Mouse (Mus musculus): Measurements from ENCODE around the gene Il10ra.
A peak's percentile ranks its signal among the peaks of the same experiment; 100 is the strongest.

The Il10ra gene

DNA sequence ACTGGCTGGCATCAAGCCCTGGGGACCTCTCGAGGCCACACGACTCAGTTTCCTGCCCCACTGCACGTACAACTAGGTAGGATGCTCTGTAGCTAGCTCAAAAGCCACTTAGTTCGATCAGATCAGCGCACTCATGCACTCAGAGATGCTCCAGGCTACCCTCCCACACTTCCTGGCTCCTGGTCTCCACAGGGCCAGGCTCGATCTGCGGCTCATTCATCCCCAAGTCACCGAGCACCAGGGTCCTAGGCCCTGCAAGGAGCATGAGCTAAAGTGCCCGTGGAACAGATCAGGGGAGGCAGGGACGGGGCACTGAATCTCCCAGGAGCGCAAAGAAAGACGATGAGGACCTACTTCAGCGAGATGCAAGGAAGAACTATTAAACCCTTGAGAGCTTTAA is 9.9 kb downstream of the Il10ra start:
- DNase-seq (ENCODE audit: low read depth): no peak

DNA sequence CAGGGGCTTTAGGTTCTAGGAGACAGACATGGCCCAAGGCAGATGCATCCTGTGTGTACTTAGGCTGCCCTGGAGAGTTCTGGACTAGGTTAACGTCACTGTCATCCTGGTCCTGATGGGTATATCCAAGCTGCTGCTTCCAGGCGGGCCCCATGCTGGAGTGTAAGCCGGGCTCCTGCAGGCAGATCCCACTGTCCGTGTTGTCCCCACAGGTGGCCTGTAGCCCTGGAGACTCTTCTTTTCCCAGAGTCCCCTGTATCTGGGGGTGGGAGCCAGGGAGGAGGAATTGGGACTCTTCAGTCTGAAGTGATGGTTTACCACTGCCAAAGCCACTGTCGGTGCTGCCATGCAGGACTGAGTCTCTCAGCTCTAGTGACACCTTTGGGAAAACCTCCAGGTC is 13.0 kb downstream of the Il10ra start:
- DNase-seq (ENCODE audit: low read depth): no peak

DNA sequence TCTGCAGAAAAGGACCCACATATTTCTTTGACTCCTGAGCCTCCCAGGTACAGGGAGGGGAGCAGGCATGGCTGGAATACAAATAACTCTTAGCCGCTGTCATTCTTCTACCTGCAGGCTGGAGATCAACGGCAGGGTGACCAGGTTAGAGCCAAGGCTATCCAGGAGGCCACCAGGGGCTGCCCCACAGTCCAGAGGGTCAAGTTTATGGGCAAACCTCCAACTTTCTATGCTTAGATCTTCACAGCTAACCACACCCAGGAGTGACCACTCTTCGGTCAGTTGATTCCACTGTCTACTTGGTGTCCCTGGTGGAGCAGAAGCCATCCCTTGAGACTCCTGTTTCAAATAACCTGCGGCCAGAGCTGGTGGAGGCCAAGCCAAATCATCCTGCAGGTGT is 13.5 kb downstream of the Il10ra start:
- DNase-seq (ENCODE audit: low read depth): no peak

DNA sequence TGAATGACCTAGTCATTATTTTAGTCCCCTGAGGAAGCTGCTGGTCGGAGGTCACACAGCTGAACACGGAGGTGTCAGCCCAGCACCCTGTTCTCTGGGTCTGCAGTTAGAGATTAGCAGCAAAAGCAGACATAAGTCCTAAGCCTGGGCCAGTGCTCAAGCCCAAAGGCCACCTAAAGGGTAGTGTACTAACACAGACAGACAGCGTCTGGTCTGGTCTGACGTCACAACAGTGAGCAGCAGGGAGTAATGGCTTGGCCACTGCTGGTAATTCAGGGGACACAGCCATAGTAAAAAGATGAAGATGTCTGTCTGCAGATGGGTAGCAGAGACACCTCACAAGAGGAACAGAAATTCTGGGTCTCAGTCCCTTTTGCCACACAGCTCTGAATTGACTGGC is 14.3 kb downstream of the Il10ra start:
- DNase-seq (ENCODE audit: low read depth): no peak

DNA sequence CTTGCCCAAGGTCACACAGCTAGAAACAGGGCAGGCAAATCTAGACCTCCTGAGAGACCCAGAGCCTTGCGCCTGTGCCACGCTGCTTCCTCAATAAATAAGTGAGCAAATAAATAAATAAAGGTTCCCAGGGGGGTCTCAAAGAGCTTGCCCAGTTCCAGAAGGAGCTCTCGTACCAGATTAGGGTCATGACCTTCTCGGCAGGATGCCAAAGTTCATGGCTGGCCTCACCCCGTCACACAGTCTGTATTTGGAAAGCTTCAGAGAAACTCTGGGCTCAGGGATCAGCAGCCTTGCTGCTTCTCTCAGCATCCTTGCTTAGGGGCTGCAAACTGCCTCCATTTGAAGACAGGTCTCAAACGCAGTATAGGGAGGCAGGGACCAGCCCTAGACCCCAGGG is 14.9 kb downstream of the Il10ra start:
- DNase-seq (ENCODE audit: low read depth): no peak

DNA sequence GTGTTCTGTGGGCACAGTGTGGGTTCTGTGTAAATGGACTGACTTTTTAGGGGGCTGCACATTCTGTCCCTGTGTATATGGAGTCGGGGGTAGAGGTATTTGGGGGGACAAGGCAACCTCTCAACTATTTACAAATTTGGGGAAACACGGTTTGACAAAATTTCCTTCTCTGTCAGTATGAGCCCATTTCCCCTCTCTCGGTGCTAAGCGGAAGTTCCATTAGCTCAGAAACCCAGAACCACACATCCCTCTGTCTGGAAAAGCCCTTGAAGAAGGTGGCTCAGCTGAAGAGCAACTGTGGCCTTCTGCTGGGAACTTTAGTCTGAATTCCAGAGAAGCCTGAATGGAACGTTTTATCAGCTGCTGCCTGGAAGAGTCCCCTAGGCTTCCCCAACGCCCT is 16.6 kb downstream of the Il10ra start:
- no peak for DNase-seq (ENCODE audit: low read depth)

DNA sequence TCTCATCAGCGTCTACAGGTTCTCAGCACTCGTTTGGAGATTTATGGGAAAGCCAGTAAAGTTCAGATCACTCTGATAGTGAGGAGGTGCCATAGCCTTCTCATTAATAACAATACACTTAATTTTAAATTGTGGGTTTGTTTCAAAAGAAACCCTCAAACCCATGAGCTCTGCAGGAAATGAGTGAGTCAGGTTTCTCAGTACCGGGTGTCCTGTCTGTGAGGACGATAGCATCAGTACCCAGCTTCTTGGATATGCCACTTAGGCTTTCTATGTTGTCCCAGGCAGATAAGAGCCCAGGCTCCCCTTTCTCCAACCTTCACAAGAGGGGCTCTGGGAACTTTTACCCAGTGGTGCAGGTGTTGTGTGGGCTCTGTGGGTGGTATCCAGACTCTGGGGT is 17.0 kb downstream of the Il10ra start:
- DNase-seq (ENCODE audit: low read depth): no peak

DNA sequence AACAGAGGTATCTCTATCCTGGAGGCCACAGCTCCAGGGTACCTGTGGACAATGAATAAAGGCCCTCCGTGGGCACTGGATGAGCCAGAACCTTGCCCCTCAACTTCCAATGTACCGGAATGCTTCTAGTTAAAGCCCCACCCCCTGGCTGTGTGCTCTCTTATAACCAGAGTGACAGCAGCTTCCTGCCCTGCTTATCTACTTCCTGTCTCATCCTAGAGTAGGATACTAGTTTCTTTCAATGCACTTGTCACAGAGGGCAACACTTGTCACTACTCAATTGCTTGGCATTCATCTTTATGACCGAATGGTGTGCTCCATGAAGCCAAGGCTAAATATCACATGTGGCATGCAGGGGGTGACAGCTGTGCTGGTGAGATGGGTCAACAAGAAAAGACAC is 17.7 kb downstream of the Il10ra start:
- no peak for DNase-seq (ENCODE audit: low read depth)

DNA sequence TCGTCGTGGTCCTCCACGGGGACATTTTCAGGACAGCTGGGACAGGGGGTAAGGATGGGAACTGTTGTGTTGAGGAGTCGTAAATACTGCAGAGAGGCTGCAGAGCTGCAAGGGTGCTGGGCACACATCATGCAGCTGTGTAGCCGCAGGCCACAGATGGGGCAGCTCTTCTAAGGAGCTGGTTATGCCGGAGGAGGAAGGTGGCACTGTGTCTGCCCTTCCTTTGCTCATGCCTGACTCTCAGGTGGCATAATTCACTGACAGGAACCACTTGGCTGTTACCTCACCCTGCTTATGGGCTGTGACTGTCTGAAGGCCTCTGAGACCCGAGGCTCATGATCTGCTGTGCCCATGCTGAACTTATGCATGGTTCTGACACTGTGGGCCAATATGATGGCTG is 18.6 kb downstream of the Il10ra start:
- no peak for DNase-seq (ENCODE audit: low read depth)

DNA sequence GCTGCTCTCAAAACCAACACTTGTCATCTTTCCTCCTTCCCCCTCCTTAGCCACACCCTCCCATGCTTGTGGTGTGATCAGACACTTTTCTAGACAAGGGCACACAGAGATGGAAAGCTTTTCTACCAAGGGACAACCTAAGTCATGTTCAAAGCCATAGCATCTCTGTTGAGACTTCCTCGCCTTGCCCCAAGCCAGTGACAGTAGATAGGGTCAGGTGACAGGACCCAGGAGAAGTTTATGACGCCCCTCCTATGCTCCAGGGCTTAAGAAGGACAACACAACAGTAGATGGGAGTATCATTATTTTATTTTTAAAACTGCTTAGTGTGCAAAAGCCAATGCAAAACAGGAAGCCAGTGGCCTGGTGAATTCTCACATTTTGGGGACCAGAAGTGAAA is 21.4 kb downstream of the Il10ra start:
- no peak for DNase-seq (ENCODE audit: low read depth)

DNA sequence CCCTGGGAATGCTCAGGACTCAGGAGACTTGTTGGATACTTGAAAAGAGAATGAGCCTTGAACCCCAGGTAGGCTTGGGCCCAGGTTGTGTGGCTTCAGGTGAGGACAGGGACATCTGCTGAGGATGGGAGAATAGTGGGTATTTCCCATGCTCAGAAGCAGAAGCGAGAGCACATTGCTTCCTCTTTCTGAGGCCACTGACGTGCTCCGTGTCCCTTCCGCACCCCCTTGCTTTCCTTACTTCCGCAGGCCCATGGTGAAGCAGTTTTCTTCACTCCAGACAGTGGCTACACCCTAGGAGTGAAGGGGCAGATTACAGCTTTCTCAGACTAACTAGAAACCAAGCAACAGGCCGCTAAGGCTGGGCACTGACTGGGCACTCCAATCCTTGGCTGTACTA is 22.9 kb downstream of the Il10ra start:
- DNase-seq (ENCODE audit: low read depth): no peak

DNA sequence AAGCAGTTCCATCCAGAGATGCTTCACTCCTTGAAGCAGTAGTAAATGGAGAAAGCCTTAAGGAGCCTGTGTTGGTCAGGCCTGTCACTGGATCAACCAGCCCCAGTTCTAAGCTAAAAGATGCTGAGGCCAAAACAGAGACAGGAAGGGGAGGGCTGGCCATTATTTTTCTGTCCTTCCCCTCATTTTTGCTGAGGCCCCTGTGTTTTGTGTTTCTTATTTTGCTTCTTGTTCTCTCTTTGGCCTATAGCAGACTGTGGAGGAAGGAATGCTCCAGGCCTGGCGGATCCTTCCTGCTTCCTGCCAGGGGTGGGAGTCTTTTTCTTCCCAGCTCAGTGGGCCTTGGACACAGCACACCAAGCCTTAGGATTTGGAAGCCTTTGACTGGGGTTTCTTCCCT is 23.5 kb downstream of the Il10ra start:
- DNase-seq (ENCODE audit: low read depth): no peak

DNA sequence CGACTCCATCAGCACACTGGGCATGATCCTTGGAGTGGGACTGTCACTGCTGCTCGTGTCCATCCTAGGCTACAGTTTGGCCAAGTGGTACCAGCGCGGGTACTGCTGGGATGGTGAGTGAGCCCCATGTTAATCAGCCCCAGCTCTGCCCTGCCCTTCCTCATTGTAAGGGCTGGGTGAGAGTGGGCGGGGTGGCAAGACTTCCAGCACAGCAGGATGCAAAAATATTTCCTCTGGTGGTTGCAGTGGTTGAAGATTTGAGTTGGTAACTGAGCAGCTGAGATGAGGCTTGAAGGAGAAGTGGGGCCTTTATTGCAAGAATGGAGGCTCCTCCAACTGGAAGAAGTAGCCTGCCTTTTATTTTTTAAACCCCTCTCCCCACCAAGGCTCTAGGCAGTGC is 27.6 kb downstream of the Il10ra start:
- DNase-seq (ENCODE audit: low read depth): no peak

DNA sequence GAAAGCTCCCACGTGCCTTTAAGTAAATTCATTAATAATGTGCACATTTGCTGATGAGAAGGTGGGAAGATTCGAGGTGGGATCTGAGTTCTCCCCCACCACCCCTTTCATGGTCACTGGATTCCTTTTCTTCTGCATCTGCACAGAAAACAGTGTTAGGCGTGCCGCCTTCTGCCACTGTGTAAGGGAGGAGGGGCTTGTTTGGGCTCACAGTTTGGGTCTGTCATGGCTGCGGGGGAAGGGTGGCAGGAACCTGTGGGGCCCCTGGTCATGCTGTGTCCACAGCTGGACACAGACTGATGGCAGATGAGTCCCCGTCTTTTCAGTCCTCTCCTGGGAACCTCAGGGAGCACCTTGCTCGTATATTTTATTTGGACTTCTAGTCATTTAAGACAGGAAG is 32.2 kb downstream of the Il10ra start:
- no peak for DNase-seq (ENCODE audit: low read depth)

DNA sequence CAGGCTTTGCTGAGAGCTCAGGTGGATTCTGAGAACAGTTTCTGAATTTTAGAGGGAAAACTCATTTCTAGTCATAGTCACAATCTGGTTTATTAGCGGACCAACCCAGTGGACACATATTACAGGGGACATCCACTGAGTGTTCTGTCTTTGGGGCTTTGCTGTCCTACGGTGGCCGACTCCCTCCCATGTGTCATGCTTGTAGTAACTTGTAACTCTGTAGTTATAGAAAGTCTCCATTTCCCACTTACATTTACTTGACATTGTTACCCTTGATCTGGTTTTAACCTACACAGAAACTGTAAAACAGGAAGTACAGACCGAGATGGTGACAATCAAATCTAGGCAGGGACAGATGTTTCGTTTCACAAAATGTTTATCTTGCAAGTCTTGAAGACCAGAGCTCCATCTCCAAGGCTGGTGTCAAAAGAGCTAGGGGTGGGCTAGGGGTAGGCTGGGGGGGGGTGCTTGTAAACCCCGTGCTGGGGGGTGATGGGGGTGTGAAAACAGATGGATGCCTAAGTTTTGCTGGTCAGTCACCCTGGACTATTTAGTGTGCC is 33.2 kb downstream of the Il10ra start:
- DNase-seq (ENCODE audit: low read depth): no peak

DNA sequence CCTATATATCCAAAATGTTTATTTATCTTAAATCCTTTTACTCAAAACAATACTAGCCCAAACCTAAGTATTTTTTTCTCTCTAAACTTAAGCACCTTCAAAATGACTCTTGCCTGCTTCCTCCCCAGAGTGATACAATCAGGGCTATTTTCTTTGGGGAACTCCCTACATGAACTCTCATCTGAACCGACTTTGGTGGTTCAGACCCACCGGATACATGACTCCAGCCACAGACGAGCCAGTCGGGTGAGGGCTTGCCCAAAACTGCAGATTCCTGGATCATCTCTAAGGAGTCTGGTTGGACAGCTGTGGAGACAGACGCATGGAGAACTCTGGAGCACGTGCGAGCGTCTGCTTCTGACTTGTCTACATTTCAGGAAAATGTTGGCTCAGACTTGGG is 39.6 kb downstream of the Il10ra start:
- DNase-seq (ENCODE audit: low read depth): no peak

DNA sequence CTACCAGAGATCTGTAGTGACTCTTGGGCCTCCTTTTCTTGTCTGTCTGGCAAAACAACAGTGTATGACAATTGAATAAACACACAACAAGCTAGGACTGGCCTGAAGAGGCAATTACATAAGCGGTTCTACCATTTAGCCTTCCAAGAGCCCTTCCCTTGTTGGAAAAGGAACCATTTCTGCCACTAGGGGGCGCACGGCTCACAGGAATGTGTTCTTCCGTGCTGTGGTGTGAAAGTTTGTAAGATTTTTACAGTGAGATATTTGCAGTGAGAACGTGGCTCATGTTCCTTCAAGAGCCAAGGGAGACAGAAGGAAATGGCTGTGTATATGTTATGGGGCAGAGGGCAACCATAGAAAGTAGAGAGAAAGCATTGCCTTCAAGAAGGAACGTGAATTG is 47.4 kb downstream of the Il10ra start:
- peak; percentile 38 for DNase-seq (ENCODE audit: low read depth)

DNA sequence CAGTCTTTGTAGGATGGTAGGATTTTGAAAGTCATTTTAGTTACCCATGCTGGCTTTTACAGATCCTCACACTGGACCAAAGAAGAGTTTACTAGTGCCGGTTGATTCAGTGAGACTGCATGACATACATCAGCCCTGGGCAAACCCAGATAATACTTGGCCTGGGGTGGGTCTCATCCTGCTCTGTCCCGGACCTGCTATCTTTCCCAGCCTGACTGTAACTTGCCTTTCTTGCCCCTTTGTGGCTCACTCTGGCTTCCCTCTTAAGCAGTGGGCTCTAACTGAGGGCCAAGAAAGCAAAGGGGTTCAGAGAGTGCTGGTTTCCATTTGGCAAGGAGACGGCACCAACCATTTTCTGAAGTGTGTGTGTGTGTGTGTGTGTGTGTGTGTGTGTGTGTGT is 49.3 kb downstream of the Il10ra start:
- DNase-seq (ENCODE audit: low read depth): no peak

DNA sequence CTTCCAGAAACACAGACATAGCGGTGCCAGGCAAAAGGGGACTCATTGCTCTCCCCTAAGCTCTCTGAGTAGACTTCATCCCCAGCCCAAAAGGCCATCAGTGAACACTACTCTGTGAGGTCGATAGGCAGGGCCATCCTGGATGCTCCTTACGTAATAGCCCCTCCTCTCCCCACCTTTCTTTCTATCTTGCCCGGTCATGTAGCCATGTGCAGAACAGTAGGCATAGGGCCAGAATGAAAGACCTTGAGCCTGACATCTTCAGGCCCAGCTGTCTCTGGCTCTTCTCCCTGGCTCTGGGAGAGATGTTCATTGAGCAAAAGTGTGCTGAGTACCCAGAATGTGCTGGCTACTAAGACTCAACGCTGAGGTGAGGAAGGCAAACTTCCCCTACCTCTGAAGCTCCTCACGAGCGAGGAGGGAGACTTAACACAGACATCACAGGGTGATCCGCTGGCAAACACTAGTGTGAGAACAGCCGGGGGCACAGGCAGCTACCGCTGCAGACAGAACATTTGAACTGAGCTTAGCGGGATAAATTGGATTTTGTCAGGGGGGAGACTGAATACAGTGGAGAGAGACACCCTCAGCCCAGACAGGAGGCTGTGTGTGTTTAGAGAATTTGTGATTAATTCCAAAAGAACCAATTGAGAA is 53.3 kb downstream of the Il10ra start:
- DNase-seq (ENCODE audit: low read depth): no peak

DNA sequence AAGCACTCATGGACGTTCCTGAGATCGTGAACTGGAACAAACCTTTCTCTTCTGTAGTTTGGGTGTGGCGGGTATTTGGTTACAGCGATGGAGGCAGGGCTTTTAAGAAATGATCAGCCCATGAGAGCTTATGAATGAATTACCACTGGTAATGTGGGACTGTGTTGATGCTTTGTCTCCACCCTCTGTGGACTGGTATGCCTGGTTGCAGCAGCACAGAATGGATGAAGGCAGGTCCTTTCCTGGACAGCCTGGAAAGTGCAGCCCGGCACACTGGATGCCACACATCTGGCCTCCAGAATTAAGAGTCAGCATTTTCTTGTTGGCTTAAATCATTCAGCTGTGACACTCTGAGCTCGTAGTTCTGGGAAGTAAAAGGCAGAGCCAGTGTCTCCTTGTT is 56.9 kb downstream of the Il10ra start:
- DNase-seq (ENCODE audit: low read depth): no peak

DNA sequence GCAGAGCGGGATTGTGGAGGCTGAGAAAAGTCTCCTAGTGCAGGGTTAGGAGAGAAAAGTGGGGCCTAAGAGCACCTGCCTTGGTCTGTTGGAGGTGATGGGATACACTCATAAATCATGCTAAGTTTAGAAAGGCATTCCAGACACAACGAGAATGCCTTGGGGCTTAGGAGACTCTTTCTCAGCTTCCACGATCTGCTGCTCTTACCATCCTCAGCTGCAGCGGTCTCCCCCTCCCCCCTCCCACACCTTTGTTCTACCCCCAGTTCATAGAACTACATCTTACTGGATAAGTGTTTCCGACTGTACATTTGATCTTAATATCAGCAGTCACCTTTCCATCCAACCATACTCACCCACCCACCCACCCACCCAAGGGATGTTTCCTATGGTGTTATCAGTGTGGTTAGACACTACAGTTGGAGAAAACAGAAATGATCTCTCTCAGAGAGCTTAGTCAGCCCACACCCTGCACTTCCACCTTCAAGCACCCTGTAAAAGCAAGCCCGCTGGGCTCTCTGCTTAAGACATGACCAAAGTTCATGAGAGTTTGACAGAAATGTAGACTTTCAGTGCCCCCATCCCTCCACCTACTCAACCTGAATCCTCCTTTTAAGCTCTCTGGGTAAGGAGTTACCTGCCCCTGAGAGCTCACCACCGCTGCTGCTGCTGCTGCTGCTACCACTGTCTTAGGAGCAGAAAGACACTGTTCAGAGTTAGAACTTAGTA is 61.8 kb downstream of the Il10ra start:
- DNase-seq (ENCODE audit: low read depth): no peak

DNA sequence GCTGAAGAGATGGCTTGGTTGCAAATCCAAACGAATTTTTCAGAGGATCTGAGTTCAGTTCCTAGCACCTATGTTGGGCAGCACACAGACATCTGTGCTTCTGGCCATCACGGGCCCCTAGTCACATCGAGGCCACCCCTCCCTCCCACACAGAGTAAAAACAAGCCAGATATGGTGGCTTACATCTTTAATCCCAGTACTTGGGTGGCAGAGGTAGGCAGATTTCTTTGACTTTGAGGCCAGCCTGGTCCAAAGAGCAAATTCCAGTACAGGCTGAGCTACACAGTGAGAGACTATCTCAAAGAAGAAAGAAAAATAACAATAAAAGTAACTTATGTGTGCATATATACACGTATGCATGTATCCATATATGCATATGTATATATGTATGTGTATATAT is 62.8 kb downstream of the Il10ra start:
- DNase-seq (ENCODE audit: low read depth): no peak

DNA sequence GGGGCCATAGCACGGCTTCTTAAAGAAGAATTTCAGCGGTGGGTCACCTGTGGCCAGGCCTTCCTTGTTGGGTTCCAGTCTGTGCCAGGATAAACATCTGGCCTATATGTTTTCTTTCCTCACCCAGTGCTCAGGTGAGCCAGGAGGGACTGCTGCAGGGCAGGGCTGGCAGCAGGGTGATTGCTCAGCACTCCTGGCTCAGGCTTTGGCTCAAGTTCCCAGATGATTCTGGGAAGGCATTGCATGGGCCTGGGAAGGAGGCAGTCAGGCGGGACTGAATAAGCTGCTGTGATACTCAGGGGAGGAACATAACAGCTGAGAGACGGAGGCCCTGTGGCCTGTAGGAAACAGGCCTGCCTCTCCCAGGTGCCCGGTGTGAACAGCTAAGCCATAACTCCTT is 63.8 kb downstream of the Il10ra start:
- no peak for DNase-seq (ENCODE audit: low read depth)
